Mouse (Mus musculus): ENCODE measurements at regions not wholly inside any gene's neighbourhood (a gene's known extent, or its start where the extent isn't known, plus 50 kb on each side); places are given as distances from the start of the nearest gene placed in this dataset.

DNA sequence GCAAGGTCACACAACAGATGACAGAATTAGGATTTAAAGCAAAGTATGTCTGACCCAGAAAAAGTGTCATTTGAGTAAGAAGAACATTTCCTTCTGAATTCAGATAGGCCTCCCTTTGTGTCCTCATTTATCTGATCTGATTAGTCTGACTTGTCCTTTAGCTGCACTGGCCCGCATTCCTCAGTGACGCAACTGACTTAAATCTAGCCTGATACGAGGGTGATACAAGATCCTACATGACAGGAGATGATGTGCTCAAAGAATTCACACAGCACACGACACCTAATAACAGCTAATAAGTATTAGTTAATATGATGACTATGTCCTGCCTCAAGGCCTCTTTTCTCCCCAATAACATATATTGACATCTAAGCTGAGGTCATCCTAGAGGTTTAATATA, 192.8 kb downstream of the Nuf2 start:
- no peak for DNase-seq (ENCODE audit: low spot score in 2 of 2)

DNA sequence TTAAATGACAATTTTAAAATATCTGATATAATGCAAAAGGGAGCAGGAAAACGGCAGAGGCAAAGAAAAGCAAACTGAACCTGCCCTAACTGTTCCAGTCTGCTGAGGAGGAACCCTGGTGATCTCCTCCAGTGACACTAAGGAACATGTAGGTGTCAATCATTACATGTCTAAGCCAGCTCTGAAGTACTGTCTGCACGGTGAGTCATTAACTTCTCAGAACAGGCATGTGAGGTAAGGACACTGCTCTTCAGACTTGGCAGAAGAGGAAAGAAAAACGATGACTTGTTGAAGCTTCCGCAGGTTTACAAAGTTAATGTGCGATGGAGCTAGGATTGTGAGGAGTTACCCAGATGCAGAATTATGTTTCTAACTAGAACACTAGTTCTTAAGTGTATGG, 199.1 kb downstream of the Nuf2 start:
- DNase-seq (ENCODE audit: low spot score in 2 of 2): no peak

- DNase-seq (ENCODE audit: low spot score in 2 of 2): no peak
Observed at GRCm38 (mm10) chr1:169313241-169313640, 218.0 kb downstream of the Nuf2 start.

- DNase-seq (ENCODE audit: low spot score in 2 of 2): no peak
Observed at GRCm38 (mm10) chr1:169283440-169283839, 247.8 kb downstream of the Nuf2 start.

DNA sequence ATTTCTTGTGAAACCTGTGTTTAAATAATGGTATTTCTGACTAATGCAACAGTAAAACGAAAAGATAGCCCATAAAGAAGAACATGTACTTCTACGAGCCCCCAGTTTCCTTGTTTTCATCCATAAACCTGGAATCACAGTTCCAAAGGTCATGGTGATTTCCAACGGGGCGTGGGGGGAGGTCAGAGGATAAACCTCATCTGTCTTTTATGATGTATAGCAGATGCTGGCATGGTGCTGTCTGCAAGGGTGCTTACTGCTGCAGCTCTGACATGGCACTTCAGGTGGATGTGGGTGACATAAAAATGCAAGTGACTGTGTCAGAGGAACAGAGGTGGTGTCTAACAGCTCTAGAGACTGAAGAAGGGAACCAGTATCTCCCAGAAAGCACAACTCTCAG, 260.5 kb downstream of the Nuf2 start:
- DNase-seq (ENCODE audit: low spot score in 2 of 2): no peak

DNA sequence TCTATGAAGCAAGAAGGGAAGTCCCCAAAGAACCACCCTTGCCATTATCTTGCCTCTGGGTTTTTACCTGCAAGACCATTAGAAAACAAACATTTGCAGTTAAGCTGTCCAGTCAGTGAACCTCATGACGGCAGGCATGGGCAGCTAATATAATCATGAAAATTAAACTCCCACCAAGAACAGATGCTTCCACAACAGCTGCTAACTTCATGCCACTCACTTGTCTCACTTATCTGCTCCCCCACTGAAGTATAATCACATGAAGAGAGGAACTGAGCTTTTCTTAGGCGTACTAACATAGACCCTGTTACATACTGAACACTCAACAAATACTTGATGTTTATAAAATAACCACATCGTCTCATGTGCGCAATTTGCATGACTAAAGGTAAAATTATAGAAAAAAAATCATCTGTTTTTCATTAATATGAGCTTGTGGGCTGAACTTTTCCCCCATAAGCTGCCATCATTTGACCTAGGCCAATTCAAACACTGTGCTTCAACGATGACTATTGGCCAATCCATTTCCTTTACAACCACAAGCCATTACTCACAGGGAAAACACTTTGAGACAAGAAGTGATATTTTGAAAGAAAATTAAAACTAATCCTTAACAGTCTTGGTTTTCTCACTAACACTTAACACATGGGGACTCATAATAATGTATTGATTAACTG, 267.1 kb downstream of the Nuf2 start:
- DNase-seq (ENCODE audit: low spot score in 2 of 2): no peak

DNA sequence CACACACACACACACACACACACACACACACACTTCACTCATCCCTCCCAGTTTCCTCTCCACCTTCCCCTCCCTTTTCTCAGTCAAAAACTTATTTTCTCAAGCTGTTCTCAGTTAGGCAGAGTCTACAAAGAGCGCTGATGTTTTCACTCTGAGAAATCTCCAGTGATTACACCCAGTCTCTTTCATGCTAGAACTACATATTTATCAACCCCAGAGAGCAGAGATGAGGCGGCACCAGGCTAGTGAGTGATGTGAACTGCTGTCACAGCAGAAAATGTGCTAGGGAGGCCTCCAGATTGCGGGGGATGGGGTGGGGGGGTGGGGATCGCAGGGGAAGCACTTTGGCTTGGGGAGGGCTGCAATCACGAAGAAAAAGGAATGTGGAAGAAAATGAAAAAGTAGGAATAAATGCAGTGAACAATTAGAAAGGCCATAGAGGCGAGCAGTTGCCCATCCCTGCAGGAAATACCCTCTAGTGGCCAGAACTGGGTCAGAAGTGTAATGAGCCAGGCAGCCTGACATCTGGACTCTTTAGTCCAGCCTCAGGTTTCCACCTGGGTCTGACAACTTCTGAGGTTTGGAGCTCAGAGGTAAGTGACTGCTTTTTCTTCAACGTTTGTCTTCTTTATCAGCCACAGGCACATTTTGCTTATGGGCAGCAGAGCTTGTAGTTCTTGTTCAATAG, 276.9 kb downstream of the Nuf2 start:
- DNase-seq (ENCODE audit: low spot score in 2 of 2): no peak

GRCm38 (mm10) chr1:169252189-169252588, 279.1 kb downstream of the Nuf2 start:
- no peak for DNase-seq (ENCODE audit: low spot score in 2 of 2)

DNA sequence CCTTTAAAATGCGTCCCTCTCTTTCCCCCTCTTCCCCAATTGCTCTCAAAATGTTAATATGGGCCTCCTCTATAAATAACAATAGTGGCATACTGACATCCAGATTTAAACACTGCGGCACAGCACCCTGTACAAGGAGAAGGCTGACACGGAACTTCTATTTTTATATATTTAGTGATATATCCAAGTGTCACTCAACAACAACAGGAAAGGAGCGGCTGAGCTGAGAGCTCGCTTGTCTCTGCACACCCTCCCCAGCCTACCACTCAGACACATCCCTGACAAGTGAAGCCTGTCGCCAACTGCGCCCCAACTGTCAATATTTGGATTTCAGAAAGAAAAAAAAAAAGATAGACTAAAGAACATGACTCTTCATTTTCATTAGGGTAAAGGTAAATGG, 282.2 kb downstream of the Nuf2 start:
- DNase-seq (ENCODE audit: low spot score in 2 of 2): no peak

DNA sequence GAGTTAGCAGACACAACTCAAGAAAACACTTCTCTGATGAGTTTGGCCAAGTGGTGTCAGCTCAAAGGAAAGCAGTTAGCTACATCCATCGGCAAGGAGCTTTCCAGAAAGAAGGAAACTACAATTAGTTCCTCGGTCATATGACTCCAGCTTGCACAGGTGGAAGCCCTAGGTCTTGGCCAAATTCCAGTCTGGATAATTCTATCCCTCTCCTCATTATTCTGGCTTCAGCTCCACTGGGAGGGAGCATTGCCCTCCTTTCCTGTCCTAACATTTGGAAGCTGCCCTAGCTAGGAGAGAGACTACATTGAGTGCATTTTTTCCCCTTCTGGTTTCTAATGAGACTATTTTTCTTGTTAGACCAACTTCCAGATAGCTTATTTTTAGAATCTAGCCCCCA, 290.9 kb downstream of the Nuf2 start:
- DNase-seq (ENCODE audit: low spot score in 2 of 2): no peak

- no peak for DNase-seq (ENCODE audit: low spot score in 2 of 2)
Observed at GRCm38 (mm10) chr1:169238671-169239090, 292.6 kb downstream of the Nuf2 start.

- DNase-seq (ENCODE audit: low spot score in 2 of 2): no peak
Observed at GRCm38 (mm10) chr1:169235276-169235681, 296.0 kb downstream of the Nuf2 start.

GRCm38 (mm10) chr1:169233368-169233767, 297.9 kb downstream of the Nuf2 start:
- no peak for DNase-seq (ENCODE audit: low spot score in 2 of 2)

DNA sequence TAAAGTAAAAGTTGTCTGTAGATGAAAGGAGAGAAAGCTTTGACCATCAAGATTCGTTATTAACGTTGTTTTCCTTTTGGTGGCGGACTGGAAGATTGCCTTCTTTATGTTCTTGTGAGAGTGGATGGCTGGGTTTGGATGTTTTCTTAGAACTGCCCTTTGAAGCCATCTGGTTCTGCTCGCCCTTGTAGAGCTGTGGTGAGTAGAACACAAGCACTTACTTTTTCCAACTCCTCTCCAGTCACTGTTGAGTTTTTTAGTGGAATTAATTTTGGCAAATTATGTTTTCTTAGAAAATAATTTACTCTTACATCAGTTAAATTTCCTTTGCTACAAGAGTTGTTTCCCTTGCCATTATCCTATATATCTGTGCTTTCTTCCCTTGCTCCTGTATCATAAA, 301.2 kb downstream of the Nuf2 start:
- no peak for DNase-seq (ENCODE audit: low spot score in 2 of 2)

DNA sequence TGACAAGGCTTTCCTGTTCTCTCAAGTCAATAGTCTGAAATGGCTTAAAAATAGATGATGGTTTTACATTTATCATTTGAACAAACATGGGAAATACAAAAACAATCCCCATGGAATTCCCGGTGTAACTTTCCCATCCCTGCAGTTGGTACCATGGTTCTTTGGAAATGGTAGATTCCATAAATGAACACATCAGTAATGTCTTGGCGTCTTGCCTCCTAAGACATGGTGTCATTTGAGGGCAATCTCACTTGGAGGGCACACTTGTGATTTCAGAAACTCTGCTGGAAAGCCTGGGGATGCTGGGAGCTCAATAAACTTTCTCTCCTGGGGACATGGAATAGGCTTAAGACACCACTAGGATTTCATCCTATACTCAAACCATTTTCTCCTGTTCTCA, 306.8 kb downstream of the Nuf2 start:
- DNase-seq (ENCODE audit: low spot score in 2 of 2): no peak

DNA sequence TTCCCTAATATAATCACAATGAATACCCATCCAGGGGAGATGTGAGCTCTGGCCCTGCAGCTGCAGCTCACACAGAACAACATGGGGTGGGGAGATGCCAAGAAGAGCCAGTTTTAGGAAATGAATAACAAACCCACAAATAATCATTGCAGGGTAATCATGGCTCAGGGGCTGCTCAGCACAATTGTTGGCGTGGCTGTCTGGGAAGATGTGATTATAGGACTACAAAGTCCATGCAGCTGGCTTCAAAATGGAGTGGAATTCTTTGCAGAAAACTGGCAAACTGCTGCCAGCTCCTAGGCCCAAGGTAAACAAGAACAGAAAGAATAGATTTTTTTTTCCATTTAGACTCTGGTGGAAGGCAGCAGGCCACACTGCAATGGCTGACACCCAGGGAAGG, 343.6 kb downstream of the Nuf2 start:
- DNase-seq (ENCODE audit: low spot score in 2 of 2): no peak

- DNase-seq (ENCODE audit: low spot score in 2 of 2): no peak
Observed at GRCm38 (mm10) chr1:169170405-169170804, 360.9 kb downstream of the Nuf2 start.

GRCm38 (mm10) chr1:169168033-169168432, 363.2 kb downstream of the Nuf2 start:
- no peak for DNase-seq (ENCODE audit: low spot score in 2 of 2)

DNA sequence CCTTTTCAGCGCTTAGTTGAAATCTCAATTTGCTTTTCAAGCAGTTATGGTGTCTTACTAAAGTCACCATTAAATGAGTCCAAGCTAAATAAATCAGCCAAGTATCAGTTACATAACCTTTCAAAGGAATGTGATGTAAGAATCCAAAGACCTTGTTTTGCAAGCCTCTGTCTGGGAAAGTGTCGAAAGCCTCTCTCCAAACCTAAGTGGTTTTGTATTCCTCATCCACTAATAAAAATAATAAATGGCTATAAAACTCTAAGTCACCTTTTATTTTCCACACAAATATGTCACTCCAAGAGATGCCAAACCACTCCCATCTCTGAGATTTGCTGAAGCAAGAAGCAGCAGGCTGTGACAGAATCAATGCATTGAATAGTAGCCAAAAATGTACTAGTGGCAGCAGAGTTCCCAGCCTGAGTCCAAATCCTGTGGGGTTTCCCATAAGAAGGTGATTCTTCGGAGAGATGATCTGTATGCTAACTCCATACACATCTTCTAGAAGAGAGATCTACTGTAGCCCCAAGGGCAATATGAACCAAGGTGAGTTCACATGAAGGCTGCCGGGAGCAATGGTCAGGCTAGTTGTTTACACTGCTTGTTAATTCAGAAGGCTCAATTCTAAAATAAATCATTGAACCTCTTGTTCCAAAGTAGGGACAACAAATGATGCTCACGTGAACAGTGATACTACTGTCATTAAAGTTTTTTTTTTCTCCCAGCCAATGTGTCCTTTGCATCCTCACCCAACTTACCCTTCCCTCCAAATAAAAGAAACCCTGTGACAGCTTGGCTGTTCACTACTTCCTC, 365.0 kb downstream of the Nuf2 start:
- DNase-seq (ENCODE audit: low spot score in 2 of 2): no peak

DNA sequence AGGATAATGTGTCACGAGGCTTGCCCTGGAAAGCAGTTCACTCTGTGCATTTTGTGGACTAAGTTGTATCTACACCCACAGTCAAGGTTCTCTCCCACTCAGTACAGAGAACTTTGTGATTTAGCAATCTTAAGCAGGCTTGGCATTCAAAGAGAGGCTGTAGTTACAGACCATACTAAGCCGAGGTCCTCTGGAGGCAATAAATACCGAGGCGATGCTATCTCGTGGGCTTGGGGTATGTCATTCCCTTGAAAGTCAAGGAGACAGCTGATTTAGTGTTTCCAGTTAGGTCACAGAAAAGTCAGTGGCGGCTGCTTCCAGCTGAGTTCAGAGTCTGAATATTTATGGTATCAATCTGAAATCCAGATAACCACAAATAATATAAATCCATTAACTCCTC, 370.4 kb downstream of the Nuf2 start:
- no peak for DNase-seq (ENCODE audit: low spot score in 2 of 2)

DNA sequence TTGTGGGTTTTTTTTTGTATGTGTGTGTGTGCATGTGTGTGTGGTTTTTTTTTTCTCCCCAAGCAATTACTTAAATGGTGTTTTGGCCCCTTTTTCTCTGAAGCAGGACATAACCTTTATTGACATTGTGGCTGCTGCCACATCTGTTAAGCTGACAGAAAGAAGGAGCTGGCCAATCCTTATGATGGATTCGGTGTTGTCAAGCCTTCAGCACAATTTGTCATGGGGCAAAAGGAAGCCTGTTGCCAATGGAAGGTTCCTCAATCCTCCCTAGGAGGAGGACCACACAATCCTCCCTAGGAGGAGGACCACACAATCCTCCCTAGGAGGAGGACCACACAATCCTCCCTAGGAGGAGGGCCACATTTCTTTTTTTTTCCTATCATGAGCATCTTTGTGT, 371.0 kb downstream of the Nuf2 start:
- no peak for DNase-seq (ENCODE audit: low spot score in 2 of 2)

- no peak for DNase-seq (ENCODE audit: low spot score in 2 of 2)
Observed at GRCm38 (mm10) chr1:169159786-169160185, 371.5 kb downstream of the Nuf2 start.

All from left cerebral cortex, adult 18-20 months (tissue).